Mouse (Mus musculus) cerebellum, adult 11-12 months (tissue): Measurements from ENCODE around the gene Chic2.

Source experiments
- DNase-seq: peaks from one replicate; pipeline ENCODE4 v3.0.0; 2022

Chic2 gene

GRCm38 (mm10) chr5:74974061-74974581, 70.5 kb downstream of the Chic2 start:
- no peak for DNase-seq

- DNase-seq = no peak
These were observed 73.2 kb downstream of the Chic2 start for GRCm38 (mm10) chr5:74971418-74971817.

- DNase-seq = no peak
These were observed 75.2 kb downstream of the Chic2 start for GRCm38 (mm10) chr5:74969341-74969740.

GRCm38 (mm10) chr5:74967882-74968281, 76.7 kb downstream of the Chic2 start:
- no peak for DNase-seq

GRCm38 (mm10) chr5:74966891-74967290, 77.7 kb downstream of the Chic2 start:
- no peak for DNase-seq

GRCm38 (mm10) chr5:74962771-74963170, 81.8 kb downstream of the Chic2 start:
- no peak for DNase-seq

- DNase-seq = no peak
These were observed 83.6 kb downstream of the Chic2 start for GRCm38 (mm10) chr5:74960840-74961543.

GRCm38 (mm10) chr5:74960306-74960705, 84.3 kb downstream of the Chic2 start:
- no peak for DNase-seq

GRCm38 (mm10) chr5:74957293-74958076, 87.1 kb downstream of the Chic2 start:
- no peak for DNase-seq

- DNase-seq = no peak
These were observed 88.2 kb downstream of the Chic2 start for GRCm38 (mm10) chr5:74956335-74956734.

- DNase-seq = no peak
These were observed 89.0 kb downstream of the Chic2 start for GRCm38 (mm10) chr5:74955565-74955964.

GRCm38 (mm10) chr5:74952938-74953337, 91.6 kb downstream of the Chic2 start:
- no peak for DNase-seq

GRCm38 (mm10) chr5:74951375-74951774, 93.2 kb downstream of the Chic2 start:
- no peak for DNase-seq

- DNase-seq = no peak
These were observed 95.3 kb downstream of the Chic2 start for GRCm38 (mm10) chr5:74949298-74949697.

- no peak for DNase-seq
These were observed 96.1 kb downstream of the Chic2 start for GRCm38 (mm10) chr5:74948482-74948881.
